Mouse (Mus musculus): ENCODE data around the gene Thsd4. TPM values are rescaled to one million over a fixed set of nuclear protein-coding genes. Genes with fewer than 3 reads are reported as not detected.
A peak's percentile ranks its signal among the peaks of the same experiment; 100 is the strongest.
"Not testable (repeated sequence)": the region's sequence is repeated elsewhere in the genome, so short reads cannot be mapped to it uniquely, and the experiment has no call there.

Thsd4 gene
- polyA plus RNA-seq, 1 experiment, result 2.1 TPM

DNA sequence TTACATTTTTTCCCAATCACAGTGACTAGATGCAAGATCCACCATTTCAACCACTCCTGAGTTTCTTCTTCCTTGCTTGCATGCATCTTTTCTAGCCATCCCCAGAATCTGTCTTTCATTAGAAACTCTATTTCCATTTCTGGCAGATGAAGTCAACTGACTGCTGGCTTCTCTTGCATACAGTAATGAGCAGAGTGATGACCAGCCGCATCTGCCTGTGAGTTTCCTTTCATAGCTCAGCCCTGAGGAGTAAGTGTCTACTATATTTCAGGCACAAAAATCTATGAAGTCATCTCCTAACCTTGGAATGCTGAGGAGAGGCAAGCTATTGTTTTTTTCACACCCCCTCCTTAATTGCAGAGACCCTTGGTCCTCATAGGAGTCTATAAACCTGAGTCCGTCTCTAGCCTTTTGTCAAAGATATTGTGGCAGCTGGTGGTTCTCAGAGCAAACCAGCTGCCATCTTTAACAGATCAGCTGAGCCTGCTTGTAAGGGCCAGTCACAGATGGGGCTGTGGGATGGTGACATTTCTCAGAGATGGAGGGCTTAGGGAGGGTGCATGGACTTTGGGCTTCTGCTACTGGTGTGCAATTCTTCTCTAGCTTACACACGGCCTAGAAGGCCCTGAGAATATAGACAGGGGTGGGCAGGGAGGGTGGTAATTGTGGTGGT lies 535.8 kb downstream of the Thsd4 start:
- DNase-seq (ENCODE audit: low read depth, low spot score), result no peak
- 84% methylated on average over 3 of the region's 3 CpGs for WGBS

- DNase-seq (ENCODE audit: low read depth, low spot score), result no peak
- WGBS, result 79% methylated on average over 2 of the region's 2 CpGs
Measured at GRCm38 (mm10) chr9:59981116-59981515, 540.7 kb downstream of the Thsd4 start.

DNA sequence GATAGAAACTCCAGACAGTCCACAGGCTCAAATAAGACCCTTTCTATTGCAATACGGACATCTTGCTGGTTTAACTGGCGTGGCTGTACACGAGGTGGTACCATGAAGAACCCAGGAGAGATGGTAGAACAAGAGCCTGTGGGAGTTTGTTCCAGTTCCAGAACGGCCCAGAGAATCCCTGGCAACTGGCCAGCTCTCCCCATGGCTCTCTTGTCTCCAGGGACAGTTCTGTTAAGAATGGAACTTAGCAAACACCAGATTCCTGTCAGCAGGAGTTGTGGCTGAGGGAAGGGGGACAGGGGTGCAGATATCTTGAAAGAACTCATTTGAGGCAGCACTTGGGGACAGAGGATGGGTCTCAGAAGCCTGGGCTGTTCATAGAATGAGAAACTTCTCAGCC lies 550.6 kb downstream of the Thsd4 start:
- no peak for DNase-seq (ENCODE audit: low read depth, low spot score)
- 68% methylated on average over 4 of the region's 4 CpGs for WGBS

DNA sequence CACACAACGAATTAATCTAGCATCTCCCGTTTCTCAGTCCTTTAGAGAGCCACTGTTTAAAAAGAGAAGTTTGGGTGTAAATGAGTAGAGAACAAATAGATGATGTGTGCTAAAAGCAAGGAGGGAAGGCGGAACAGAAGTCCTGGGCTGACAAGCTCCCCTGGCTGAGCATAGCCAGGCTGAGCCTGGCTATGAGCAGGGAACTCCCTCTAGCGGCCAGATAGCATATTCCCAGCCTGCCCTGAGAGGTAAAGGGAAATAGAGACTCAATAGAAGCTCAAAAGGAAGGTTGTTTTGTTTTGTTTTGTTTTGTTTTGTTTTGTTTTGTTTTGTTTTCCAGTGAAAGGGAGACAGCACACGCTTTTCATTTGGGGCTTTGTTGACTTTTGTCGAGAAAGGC lies 552.5 kb downstream of the Thsd4 start:
- WGBS, result 23% methylated on average over 6 of the region's 6 CpGs
- DNase-seq (ENCODE audit: low read depth, low spot score), result no peak

DNA sequence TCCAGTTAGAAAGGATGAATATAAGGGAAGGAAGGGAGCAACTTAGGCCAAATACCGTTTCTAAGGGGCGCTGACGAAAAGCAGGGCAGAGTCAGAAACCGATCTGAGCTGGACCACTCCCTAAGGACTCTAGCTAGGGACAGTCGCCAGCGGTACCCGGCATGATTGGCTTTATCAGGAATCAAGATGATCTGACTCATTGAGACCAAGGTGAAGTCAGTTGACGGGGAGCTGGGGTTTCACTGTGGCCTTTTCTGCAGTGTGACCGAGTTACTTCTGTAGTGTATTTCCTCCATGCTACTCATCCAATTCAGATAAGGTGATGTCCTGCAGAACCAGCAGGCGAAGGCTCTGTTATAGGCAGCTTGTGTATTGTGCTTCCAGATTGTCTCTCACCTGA lies 556.8 kb downstream of the Thsd4 start:
- 47% methylated on average over 10 of the region's 10 CpGs for WGBS
- no peak for DNase-seq (ENCODE audit: low read depth, low spot score)

DNA sequence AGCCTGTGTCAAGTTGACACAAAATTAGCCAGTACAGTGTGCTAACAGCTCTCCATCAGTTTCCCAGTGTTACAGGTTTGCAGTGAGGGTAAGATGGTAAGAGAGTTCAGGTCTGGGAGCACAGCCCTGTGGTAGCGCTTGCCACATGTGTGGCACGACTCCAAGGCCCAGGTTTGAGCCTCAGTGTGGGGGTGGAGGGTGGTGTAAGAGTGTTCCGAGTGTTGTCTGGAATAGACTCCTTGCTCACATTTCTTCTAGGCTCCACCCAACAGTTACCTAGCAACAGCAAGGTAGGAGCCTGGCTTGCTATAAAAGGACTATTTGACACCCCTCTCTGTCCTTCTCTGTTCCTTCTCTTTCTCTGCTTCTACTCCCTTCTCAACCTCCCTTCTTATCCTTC lies 557.5 kb downstream of the Thsd4 start:
- DNase-seq (ENCODE audit: low read depth, low spot score), result no peak

GRCm38 (mm10) chr9:59961201-59961955 lies 560.5 kb downstream of the Thsd4 start:
- WGBS, result 41% methylated on average over 14 of the region's 14 CpGs
- no peak for DNase-seq (ENCODE audit: low read depth, low spot score)

More for the DNA sequence above, 557.5 kb downstream of the Thsd4 start:
- WGBS, result 29% methylated on average over 3 of the region's 3 CpGs

GRCm38 (mm10) chr9:59960559-59960958 lies 561.3 kb downstream of the Thsd4 start, which contains the start of gene Nr2e3:
Gene Nr2e3, minus strand, starts transcription at chr9:59960659.
- 85% methylated on average over 10 of the region's 10 CpGs for WGBS
- DNase-seq (ENCODE audit: low read depth, low spot score), result no peak

GRCm38 (mm10) chr9:59959276-59959675 lies 562.6 kb downstream of the Thsd4 start:
- WGBS, result under 1% methylated on average over 8 of the region's 8 CpGs
- DNase-seq (ENCODE audit: low read depth, low spot score), result peak; percentile 90

GRCm38 (mm10) chr9:59958115-59958514 lies 563.7 kb downstream of the Thsd4 start:
- 41% methylated on average over 1 of the region's 1 CpGs for WGBS
- not testable (repeated sequence) for DNase-seq (ENCODE audit: low read depth, low spot score)

DNA sequence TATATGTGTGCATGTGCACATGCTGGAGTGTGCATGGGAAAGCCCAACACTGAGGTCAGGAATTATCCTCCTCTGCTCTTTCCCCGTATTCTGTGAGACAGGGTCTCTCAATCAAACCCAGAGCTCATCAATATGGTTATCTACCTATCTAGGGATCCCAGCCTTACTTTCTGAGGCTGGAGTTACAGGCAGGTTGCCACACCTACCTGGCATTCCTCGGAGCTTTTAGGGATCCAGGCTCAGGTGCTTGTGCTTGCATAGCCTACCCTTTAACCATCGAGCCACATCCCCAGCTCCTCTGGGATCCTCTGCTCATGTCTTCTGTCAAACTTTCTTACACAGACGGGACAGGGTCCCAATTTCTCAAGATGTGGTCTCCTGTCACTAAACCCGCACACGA lies 565.4 kb downstream of the Thsd4 start:
- DNase-seq (ENCODE audit: low read depth, low spot score), result no peak
- 36% methylated on average over 6 of the region's 6 CpGs for WGBS

- DNase-seq (ENCODE audit: low read depth, low spot score), result no peak
- WGBS, result 54% methylated on average over 6 of the region's 6 CpGs
Measured at GRCm38 (mm10) chr9:59955692-59956091, 566.2 kb downstream of the Thsd4 start.

GRCm38 (mm10) chr9:59955199-59955598 lies 566.6 kb downstream of the Thsd4 start:
- 28% methylated on average over 3 of the region's 3 CpGs for WGBS
- DNase-seq (ENCODE audit: low read depth, low spot score), result no peak

DNA sequence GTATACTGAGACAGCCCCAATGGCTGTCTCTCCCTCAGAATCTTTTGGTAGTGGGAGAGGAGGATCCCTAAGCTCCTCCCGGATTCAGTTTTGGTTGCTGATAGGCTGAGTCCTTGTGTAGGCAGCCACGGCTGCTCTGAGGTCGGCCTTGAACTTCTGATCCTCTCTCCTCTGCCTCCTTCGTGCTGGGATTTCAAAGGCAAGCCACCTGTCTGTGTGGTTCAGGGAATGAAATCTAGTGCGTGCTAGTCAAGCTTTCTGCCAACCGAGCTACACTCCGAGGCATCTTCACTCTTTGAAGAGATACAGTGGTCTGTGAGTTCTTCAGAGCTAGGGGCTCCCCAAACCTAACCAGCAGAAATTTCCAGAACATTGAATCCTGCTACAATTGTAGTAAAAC lies 568.3 kb downstream of the Thsd4 start:
- no peak for DNase-seq (ENCODE audit: low read depth, low spot score)
- 62% methylated on average over 7 of the region's 7 CpGs for WGBS

GRCm38 (mm10) chr9:59952515-59953070 lies 569.3 kb downstream of the Thsd4 start:
- WGBS, result 30% methylated on average over 8 of the region's 8 CpGs
- DNase-seq (ENCODE audit: low read depth, low spot score), result no peak

- 38% methylated on average over 4 of the region's 4 CpGs for WGBS
- no peak for DNase-seq (ENCODE audit: low read depth, low spot score)
Measured at GRCm38 (mm10) chr9:59951943-59952342, 569.9 kb downstream of the Thsd4 start.

- DNase-seq (ENCODE audit: low read depth, low spot score), result no peak
- 92% methylated on average over 9 of the region's 9 CpGs for WGBS
Measured at GRCm38 (mm10) chr9:59951001-59951750, 570.7 kb downstream of the Thsd4 start.

- DNase-seq (ENCODE audit: low read depth, low spot score), result no peak
- WGBS, result 62% methylated on average over 5 of the region's 5 CpGs
Measured at GRCm38 (mm10) chr9:59949981-59950380, 571.9 kb downstream of the Thsd4 start.

- DNase-seq (ENCODE audit: low read depth, low spot score), result no peak
- WGBS, result 30% methylated on average over 6 of the region's 6 CpGs
Measured at GRCm38 (mm10) chr9:59949511-59949910, 572.3 kb downstream of the Thsd4 start.

DNA sequence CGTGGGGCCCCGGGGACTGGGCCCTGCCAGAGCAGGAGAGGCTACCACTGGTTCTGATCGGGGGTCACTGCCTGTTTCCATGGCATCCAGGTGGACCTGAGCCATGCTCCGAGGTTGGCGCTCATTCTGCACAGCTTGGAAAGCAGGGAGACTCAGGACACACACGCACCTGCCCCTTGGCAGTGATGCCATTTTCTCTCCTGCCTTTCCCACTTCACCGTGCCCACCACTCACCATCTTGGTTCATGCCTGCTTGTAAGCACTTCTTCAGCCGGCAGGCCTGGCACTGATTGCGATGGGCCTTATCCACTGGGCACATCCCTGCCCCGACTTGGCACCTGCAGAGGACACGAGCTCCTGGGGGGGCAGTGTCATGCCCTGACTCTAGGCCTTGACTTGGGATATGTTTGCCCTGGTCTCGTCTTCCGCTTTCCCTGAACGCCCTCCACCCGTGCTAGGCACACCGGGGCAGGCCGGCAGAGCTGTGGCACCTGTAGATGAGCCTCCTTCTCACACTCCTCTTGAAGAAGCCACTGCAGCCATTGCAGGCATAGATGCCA lies 573.1 kb downstream of the Thsd4 start:
- DNase-seq (ENCODE audit: low read depth, low spot score), result no peak
- WGBS, result 42% methylated on average over 17 of the region's 17 CpGs
